8 mouse cellular contexts compared by ENCODE assay signal in genomic region chr3:130059805-130060395, GRCm38 (mm10). TPM values are rescaled to one million over a fixed set of nuclear protein-coding genes. Genes with fewer than 3 reads are reported as not detected.
DNase-seq lines count a peak whose midpoint lies in the region; ATAC-seq and TF ChIP-seq lines count a peak whose summit lies in the region.

No protein-coding gene starts in this region.

- H3K4me3 ChIP-seq in embryonic fibroblast, embryonic 13.5 days (ENCODE audit: insufficient read depth, low read length): peak overlapping the region; percentile 66
- H3K4me3 ChIP-seq in stomach, embryonic 15.5 days (replicated peaks): peak overlapping the region; percentile 95

- TF ChIP-seq CTCF in embryonic fibroblast, embryonic 13.5 days (IDR thresholded peaks at IDR 0.05; ENCODE audit: borderline replicate concordance, insufficient read depth, low read length): no peak

- H3K27ac ChIP-seq in embryonic fibroblast, embryonic 13.5 days (ENCODE audit: insufficient read depth, low read length): peak overlapping the region; percentile 82
- peak overlapping the region; percentile 98 for H3K27ac ChIP-seq in stomach, embryonic 15.5 days

- 0 out of 2 replicates have a peak, but pooled peaks have one; percentile 31 for TF ChIP-seq POLR2A in embryonic fibroblast, embryonic 13.5 days (IDR thresholded peaks at IDR 0.05; ENCODE audit: low read depth, low read length)

- H3K36me3 ChIP-seq in stomach, embryonic 15.5 days: no peaks in the 10 kb centered on the region

- no peaks in the 10 kb centered on the region for H3K27me3 ChIP-seq in stomach, embryonic 15.5 days (replicated peaks)

- intact Hi-C loops in left cerebral cortex, postnatal 25 days (cut with DNase I): loop anchor here (2.0 to 10.0 kb wide), 4 partner anchors 63 to 755 kb away; partner anchors contain the start of gene Gar1

- ATAC-seq in activated CD4-positive, CD25-positive, alpha-beta regulatory T cell, adult 4 months: peak; percentile 43
- ATAC-seq in stomach, embryonic 15.5 days (ENCODE audit: insufficient read depth, low FRiP score, low read depth): peak; percentile 20; the same call in 1 of the 2 replicates
- ATAC-seq in monocyte, adult 5-6 weeks (replicated peaks; ENCODE audit: insufficient number of reproducible peaks, low FRiP score, low TSS enrichment, poor library complexity, severe bottlenecking): no peak

- WGBS in stomach, embryonic 15.5 days: under 1% methylated on average over 40 of the region's 42 CpGs

- peak overlapping the region; percentile 93 for H3K9ac ChIP-seq in stomach, embryonic 15.5 days

- H3K4me1 ChIP-seq in embryonic fibroblast, embryonic 13.5 days (ENCODE audit: control insufficient read depth, insufficient read depth, low read length): peaks cover 12% of the 10 kb centered on the region
- H3K4me1 ChIP-seq in stomach, embryonic 15.5 days: peaks cover 22% of the 10 kb centered on the region

- peak; percentile 14 to 23 for DNase-seq in left cerebral cortex, postnatal 25 days (ENCODE audit: low spot score in 2 of 2)
- DNase-seq in left cerebral cortex, adult 11 months (ENCODE audit: low spot score): no peak
- peak; percentile 66 for DNase-seq in induced T-regulatory cell, adult 2 months (ENCODE audit: low read depth)
- DNase-seq in lung, postnatal 25 days (ENCODE audit: low spot score): peak; percentile 7

- H3K4me2 ChIP-seq in stomach, embryonic 15.5 days: peak overlapping the region; percentile 76

- H3K9me3 ChIP-seq in stomach, embryonic 15.5 days: no peaks in the 10 kb centered on the region

RNA-seq across cellular contexts. Expression of gene Sec24b, which starts 1.5 kb away (rescaled TPM):
- total RNA-seq in left cerebral cortex, postnatal 25 days (2021): 10 to 100 TPM; 51.2 to 58.7 TPM
- polyA plus RNA-seq in activated CD4-positive, CD25-positive, alpha-beta regulatory T cell, adult 4 months (2017; shearing (Covaris generic)): 10 to 100 TPM; 18.9 to 24.2 TPM
- polyA plus RNA-seq in embryonic fibroblast, embryonic 13.5 days (2011; ENCODE audit: insufficient read length, low read depth, missing spikeins): 87.1 and 98.3 TPM in 2 replicates
- 24.9 and 27.9 TPM in 2 replicates for polyA plus RNA-seq in stomach, embryonic 15.5 days (2015; fragmentation: Nextera tagmentation; extraction: Ambion mirVana)
- 39.3 to 79.4 TPM (median 62.5 TPM) in 3 replicates for total RNA-seq in monocyte, adult 5-6 weeks (2017)
